ENCODE assay signal across 7 mouse cellular contexts in genomic region chr1:189922721-189923120, GRCm38 (mm10). TPM values are rescaled to one million over a fixed set of nuclear protein-coding genes. Genes with fewer than 3 reads are reported as not detected.
DNase-seq lines count a peak whose midpoint lies in the region; ATAC-seq and TF ChIP-seq lines count a peak whose summit lies in the region.

No protein-coding gene starts in this region.

- peaks cover 69% of the 10 kb centered on the region for H3K4me1 ChIP-seq in E14TG2a.4 (replicated peaks; ENCODE audit: low read depth, low read length)
- H3K4me1 ChIP-seq in heart, embryonic 16.5 days (ENCODE audit: control insufficient read depth, insufficient read depth, low read length), result peaks cover 63% of the 10 kb centered on the region
- peaks cover 38% of the 10 kb centered on the region for H3K4me1 ChIP-seq in limb, embryonic 12.5 days (replicated peaks)
- peaks cover 18% of the 10 kb centered on the region for H3K4me1 ChIP-seq in stomach, embryonic 15.5 days

- H3K79me3 ChIP-seq in C2C12 (ENCODE audit: low read depth), result peaks cover 39% of the 10 kb centered on the region

- no peak for ATAC-seq in heart, embryonic 16.5 days (replicated peaks; ENCODE audit: extremely low read depth, insufficient read depth, low FRiP score)
- ATAC-seq in limb, embryonic 12.5 days (ENCODE audit: insufficient number of reproducible peaks, insufficient read depth, low FRiP score, low TSS enrichment, low read depth), result peak; percentile 24; the same call in 1 of the 2 replicates
- no peak for ATAC-seq in stomach, embryonic 15.5 days (ENCODE audit: insufficient read depth, low FRiP score, low read depth)

- no peak overlapping the region for H3ac ChIP-seq in C2C12 (ENCODE audit: control insufficient read depth, insufficient read length, low read depth)

- no peak for DNase-seq in frontal cortex, postnatal 14 days (ENCODE audit: low spot score in 2 of 2)
- no peak for DNase-seq in T-cell, adult 2 months (ENCODE audit: low spot score)

- H3K4me2 ChIP-seq in heart, embryonic 16.5 days (ENCODE audit: low read depth, low read length), result peak overlapping the region; percentile 73
- peak overlapping the region; percentile 97 for H3K4me2 ChIP-seq in limb, embryonic 12.5 days
- H3K4me2 ChIP-seq in stomach, embryonic 15.5 days, result peak overlapping the region; percentile 88

- H3K4me3 ChIP-seq in C2C12 (ENCODE audit: insufficient read depth, poor library complexity, severe bottlenecking) (peak overlapping the region; percentile 71), E14TG2a.4 (replicated peaks; ENCODE audit: low read length) (peak overlapping the region; percentile 83)
- H3K4me3 ChIP-seq in heart, embryonic 16.5 days (ENCODE audit: low read length), result peak overlapping the region; percentile 88
- H3K4me3 ChIP-seq in limb, embryonic 12.5 days (replicated peaks), result peak overlapping the region; percentile 78
- peak overlapping the region; percentile 70 for H3K4me3 ChIP-seq in stomach, embryonic 15.5 days (replicated peaks)

- H3K27me3 ChIP-seq in C2C12 (ENCODE audit: control insufficient read depth, insufficient read depth, insufficient read length) (no peaks in the 10 kb centered on the region), E14TG2a.4 (ENCODE audit: insufficient read depth, low read length) (peaks cover 47% of the 10 kb centered on the region)
- H3K27me3 ChIP-seq in heart, embryonic 16.5 days (ENCODE audit: control insufficient read depth, insufficient read depth, low read length), result no peaks in the 10 kb centered on the region
- peaks cover 8% of the 10 kb centered on the region for H3K27me3 ChIP-seq in limb, embryonic 12.5 days
- H3K27me3 ChIP-seq in stomach, embryonic 15.5 days (replicated peaks), result no peaks in the 10 kb centered on the region

- WGBS in heart, embryonic 16.5 days, result 26% methylated on average over 9 of the region's 9 CpGs
- 6% methylated on average over 9 of the region's 9 CpGs for WGBS in limb, embryonic 12.5 days
- WGBS in stomach, embryonic 15.5 days, result 22% methylated on average over 9 of the region's 9 CpGs

- H3K9me3 ChIP-seq in E14TG2a.4 (ENCODE audit: low read length), result no peaks in the 10 kb centered on the region
- H3K9me3 ChIP-seq in heart, embryonic 16.5 days (replicated peaks; ENCODE audit: control insufficient read depth, low read length), result no peaks in the 10 kb centered on the region
- no peaks in the 10 kb centered on the region for H3K9me3 ChIP-seq in limb, embryonic 12.5 days
- no peaks in the 10 kb centered on the region for H3K9me3 ChIP-seq in stomach, embryonic 15.5 days

- peak overlapping the region; percentile 96 for H3K9ac ChIP-seq in heart, embryonic 16.5 days (ENCODE audit: low read length)
- peak overlapping the region; percentile 84; the same call in 1 of the 2 replicates for H3K9ac ChIP-seq in limb, embryonic 12.5 days (replicated peaks)
- H3K9ac ChIP-seq in stomach, embryonic 15.5 days, result peak overlapping the region; percentile 70; the same call in 1 of the 2 replicates

- peaks cover 44% of the 10 kb centered on the region for H3K79me2 ChIP-seq in C2C12 (ENCODE audit: control insufficient read depth, insufficient read depth)

- H3K27ac ChIP-seq in heart, embryonic 16.5 days (ENCODE audit: low read length), result peak overlapping the region; percentile 99
- no peak overlapping the region for H3K27ac ChIP-seq in limb, embryonic 12.5 days
- H3K27ac ChIP-seq in stomach, embryonic 15.5 days, result no peak overlapping the region

- TF ChIP-seq CTCF in C2C12 (IDR thresholded peaks at IDR 0.05; ENCODE audit: control insufficient read depth, insufficient read depth, insufficient read length) (no peak), E14TG2a.4 (conservative IDR thresholded peaks at IDR 0.05; ENCODE audit: low read length) (no peak)

- H3K36me3 ChIP-seq in C2C12 (ENCODE audit: control insufficient read depth, insufficient read depth) (no peaks in the 10 kb centered on the region), E14TG2a.4 (ENCODE audit: insufficient read depth, low read length) (no peaks in the 10 kb centered on the region)
- H3K36me3 ChIP-seq in heart, embryonic 16.5 days (ENCODE audit: control insufficient read depth, insufficient read depth), result no peaks in the 10 kb centered on the region
- H3K36me3 ChIP-seq in limb, embryonic 12.5 days, result no peaks in the 10 kb centered on the region
- no peaks in the 10 kb centered on the region for H3K36me3 ChIP-seq in stomach, embryonic 15.5 days

TF ChIP-seq in C2C12, 6 proteins besides CTCF, POLR2A, EP300 and RAD21:
- no peak for TF ChIP-seq FOSL1 (IDR thresholded peaks at IDR 0.05; ENCODE audit: insufficient read depth, low read length, poor library complexity, severe bottlenecking)
- no peak for TF ChIP-seq CEBPB (IDR thresholded peaks at IDR 0.05; ENCODE audit: low read depth)
- TF ChIP-seq MYOG (IDR thresholded peaks at IDR 0.05; ENCODE audit: control insufficient read depth, extremely low read depth, insufficient read length), result no peak
- no peak for TF ChIP-seq MYOD1 (IDR thresholded peaks at IDR 0.05; ENCODE audit: control insufficient read depth, insufficient read length, low read depth)
- no peak for TF ChIP-seq MAX (IDR thresholded peaks at IDR 0.05)
- no peak for TF ChIP-seq USF1 (IDR thresholded peaks at IDR 0.05; ENCODE audit: low read depth)

RNA-seq across cellular contexts. Expression of gene Smyd2, which starts 0.6 kb away (rescaled TPM):
- 91.0 TPM for polyA plus RNA-seq in C2C12 (2012; fragmentation: generic; extraction: Trizol)
- 244 and 255 TPM in 2 replicates for polyA plus RNA-seq in heart, embryonic 16.5 days (2015; fragmentation: Nextera tagmentation; extraction: Ambion mirVana)
- polyA plus RNA-seq in limb, embryonic 12.5 days (2016; fragmentation: Nextera tagmentation; extraction: Ambion mirVana), result 74.3 and 82.8 TPM in 2 replicates
- 93.1 and 102 TPM in 2 replicates for polyA plus RNA-seq in stomach, embryonic 15.5 days (2015; fragmentation: Nextera tagmentation; extraction: Ambion mirVana)
